Mouse (Mus musculus) heart, embryonic 14.5 days (tissue): ENCODE data around the gene Camk2g. TPM values are rescaled to one million over a fixed set of nuclear protein-coding genes. Genes with fewer than 3 reads are reported as not detected.

Experiments used
- ATAC-seq: fragments of 200-750 bp; cut with Nextera tagmentation; 2 replicates; pipeline ENCODE4 v1.8.0; 2017; ENCODE audit warnings: low read depth, moderate TSS enrichment; ENCODE audit not compliant: insufficient number of reproducible peaks, insufficient read depth, low FRiP score
- H3K27ac ChIP-seq, 2 experiments: fragments of 200-500 bp in 1 of 2; fragments of 300-500 bp in 1 of 2; sonication (generic) in 1 of 2; replicated peaks in 1 of 2; 2 replicates each; pipeline ENCODE4 v1.5.1; 2012 to 2014; ENCODE audit warnings: low read depth in 2 of 2, low read length in 2 of 2, control low read depth in 1 of 2, mild to moderate bottlenecking in 1 of 2, mixed read lengths in 1 of 2; ENCODE audit not compliant: control insufficient read depth in 1 of 2, insufficient read depth in 1 of 2
- H3K27me3 ChIP-seq: fragments of 300-500 bp; sonication (generic); 2 replicates; pipeline ENCODE4 v1.6.1; 2014; ENCODE audit warnings: mild to moderate bottlenecking, low read length, control low read depth; ENCODE audit not compliant: control insufficient read depth, insufficient read depth
- H3K36me3 ChIP-seq: fragments of 300-500 bp; sonication (generic); 2 replicates; pipeline ENCODE4 v1.6.1; 2014; ENCODE audit warnings: mild to moderate bottlenecking, control low read depth, low read length, mixed read lengths; ENCODE audit not compliant: control insufficient read depth, insufficient read depth
- H3K4me1 ChIP-seq, 2 experiments: fragments of 200-500 bp in 1 of 2; fragments of 300-500 bp in 1 of 2; sonication (generic) in 1 of 2; 2 replicates each; pipeline ENCODE4 v1.6.1; 2012 to 2014; ENCODE audit warnings: low read length in 2 of 2, control low read depth in 1 of 2, mixed read lengths in 1 of 2; ENCODE audit not compliant: control insufficient read depth in 2 of 2, insufficient read depth in 2 of 2
- H3K4me2 ChIP-seq: fragments of 300-500 bp; sonication (generic); 2 replicates; pipeline ENCODE4 v1.6.1; 2014; ENCODE audit warnings: mild to moderate bottlenecking, low read length
- H3K4me3 ChIP-seq, 2 experiments: fragments of 200-500 bp in 1 of 2; fragments of 300-500 bp in 1 of 2; sonication (generic) in 1 of 2; 2 replicates each; pipeline ENCODE4 v1.5.1; 2012 to 2014; ENCODE audit warnings: low read length in 2 of 2, mild to moderate bottlenecking in 2 of 2, control low read depth in 1 of 2, low read depth in 1 of 2, moderate library complexity in 1 of 2; ENCODE audit not compliant: control insufficient read depth in 1 of 2, insufficient read depth in 1 of 2
- H3K9ac ChIP-seq: fragments of 300-500 bp; sonication (generic); 2 replicates; pipeline ENCODE4 v1.6.1; 2014; ENCODE audit warnings: mild to moderate bottlenecking, low read length
- H3K9me3 ChIP-seq: fragments of 300-500 bp; sonication (generic); 2 replicates; pipeline ENCODE4 v1.6.1; 2016; ENCODE audit warnings: low read length, control low read depth; ENCODE audit not compliant: control insufficient read depth
- whole genome bisulfite sequencing: fragments of 180-500 bp; shearing (Covaris S2); extraction: QIAGEN DNeasy Blood & Tissue Kit; methylation state at CpG from one replicate; pipeline ENCODE4 v1.1.7; 2014; 5-methylcytosine and 5-hydroxymethylcytosine counted together
- polyA plus RNA-seq: library from polyadenylated mRNA; unstranded; fragments of >200 nt; fragmentation: Nextera tagmentation; extraction: Ambion mirVana; gene quantifications from 2 replicates; pipeline ENCODE4 v1.2.1, GENCODE M21; 2014

Gene Camk2g
- polyA plus RNA-seq, 1 experiment from 2014 or later: 64.0 TPM

GRCm38 (mm10) chr14:20730853-20731602 is 62.9 kb downstream of the Camk2g start:
- 83% methylated on average over 9 of the region's 9 CpGs for WGBS
- H3K27me3 ChIP-seq: no peaks in the 10 kb centered on the region
- H3K9ac ChIP-seq: no peak overlapping the region
- ATAC-seq: no peak
- no peak overlapping the region for H3K4me2 ChIP-seq
- no peak overlapping the region for H3K27ac ChIP-seq
- no peaks in the 10 kb centered on the region for H3K9me3 ChIP-seq
- peaks cover 11 to 23% of the 10 kb centered on the region in 2 experiments for H3K4me1 ChIP-seq
- H3K36me3 ChIP-seq: peaks cover 78% of the 10 kb centered on the region
- H3K4me3 ChIP-seq: no peak overlapping the region

GRCm38 (mm10) chr14:20729871-20730270 is 64.0 kb downstream of the Camk2g start:
- Histone ChIP-seq H3K4me1 (peaks cover 11 to 26% of the 10 kb centered on the region in 2 experiments), H3K36me3 (peaks cover 78% of the 10 kb centered on the region), H3K4me3 (no peak overlapping the region), H3K9ac (no peak overlapping the region), H3K4me2 (no peak overlapping the region), H3K9me3 (no peaks in the 10 kb centered on the region), H3K27ac (no peak overlapping the region), H3K27me3 (no peaks in the 10 kb centered on the region)
- ATAC-seq: no peak
- 88% methylated on average over 9 of the region's 9 CpGs for WGBS

GRCm38 (mm10) chr14:20725660-20726339 is 68.1 kb downstream of the Camk2g start:
- no peak for ATAC-seq
- H3K4me2 ChIP-seq: no peak overlapping the region
- H3K4me1 ChIP-seq: peaks cover 9 to 13% of the 10 kb centered on the region in 2 experiments
- peaks cover 100% of the 10 kb centered on the region for H3K36me3 ChIP-seq
- WGBS: 27% methylated on average over 6 of the region's 6 CpGs
- peak overlapping the region; percentile 63 for H3K9ac ChIP-seq
- no peaks in the 10 kb centered on the region for H3K27me3 ChIP-seq
- H3K9me3 ChIP-seq: no peaks in the 10 kb centered on the region
- H3K27ac ChIP-seq: peak overlapping the region; percentile 3 to 53; a peak in 3 of 4 replicates
- no peak overlapping the region for H3K4me3 ChIP-seq

- Histone ChIP-seq H3K9ac (0 out of 2 replicates have a peak overlapping the region, but pooled peaks have one; percentile 4), H3K36me3 (peaks cover 100% of the 10 kb centered on the region)
- 30% methylated on average over 5 of the region's 5 CpGs for WGBS
These were observed 69.8 kb downstream of the Camk2g start for GRCm38 (mm10) chr14:20724043-20724442.

GRCm38 (mm10) chr14:20723006-20723405 is 70.9 kb downstream of the Camk2g start:
- Histone ChIP-seq H3K36me3 (peaks cover 100% of the 10 kb centered on the region), H3K4me1 (peaks cover 9 to 13% of the 10 kb centered on the region in 2 experiments), H3K4me2 (no peak overlapping the region), H3K4me3 (no peak overlapping the region), H3K27ac (no peak overlapping the region), H3K27me3 (no peaks in the 10 kb centered on the region), H3K9ac (no peak overlapping the region), H3K9me3 (no peaks in the 10 kb centered on the region)
- ATAC-seq: no peak
- 87% methylated on average over 12 of the region's 12 CpGs for WGBS

More at GRCm38 (mm10) chr14:20724043-20724442, 69.8 kb downstream of the Camk2g start:
- Histone ChIP-seq H3K27ac (no peak overlapping the region), H3K9me3 (no peaks in the 10 kb centered on the region), H3K4me1 (peaks cover 9 to 13% of the 10 kb centered on the region in 2 experiments), H3K4me2 (no peak overlapping the region), H3K27me3 (no peaks in the 10 kb centered on the region), H3K4me3 (no peak overlapping the region)
- no peak for ATAC-seq

GRCm38 (mm10) chr14:20721371-20721770 is 72.5 kb downstream of the Camk2g start:
- H3K4me3 ChIP-seq: no peak overlapping the region
- H3K4me1 ChIP-seq: peaks cover 9 to 13% of the 10 kb centered on the region in 2 experiments
- H3K27ac ChIP-seq: no peak overlapping the region
- H3K9ac ChIP-seq: no peak overlapping the region
- H3K27me3 ChIP-seq: no peaks in the 10 kb centered on the region
- H3K36me3 ChIP-seq: peaks cover 100% of the 10 kb centered on the region
- 88% methylated on average over 4 of the region's 4 CpGs for WGBS
- no peak for ATAC-seq
- no peaks in the 10 kb centered on the region for H3K9me3 ChIP-seq
- H3K4me2 ChIP-seq: no peak overlapping the region

- no peak overlapping the region for H3K9ac ChIP-seq
- no peaks in the 10 kb centered on the region for H3K9me3 ChIP-seq
- no peak overlapping the region for H3K4me3 ChIP-seq
- no peak overlapping the region for H3K27ac ChIP-seq
- no peaks in the 10 kb centered on the region; a peak in 1 of 4 replicates for H3K4me1 ChIP-seq
- no peaks in the 10 kb centered on the region for H3K27me3 ChIP-seq
- 93% methylated on average over 12 of the region's 12 CpGs for WGBS
- no peak overlapping the region for H3K4me2 ChIP-seq
- peaks cover 100% of the 10 kb centered on the region for H3K36me3 ChIP-seq
- ATAC-seq: no peak
These were observed 74.1 kb downstream of the Camk2g start for GRCm38 (mm10) chr14:20719767-20720166.
